Mouse (Mus musculus): Measurements from ENCODE around the gene Hnf1a. TPM values are rescaled to one million over a fixed set of nuclear protein-coding genes. Genes with fewer than 3 reads are reported as not detected.

Gene Hnf1a
- polyA plus RNA-seq, 1 experiment from 2014 or later: not detected

DNA sequence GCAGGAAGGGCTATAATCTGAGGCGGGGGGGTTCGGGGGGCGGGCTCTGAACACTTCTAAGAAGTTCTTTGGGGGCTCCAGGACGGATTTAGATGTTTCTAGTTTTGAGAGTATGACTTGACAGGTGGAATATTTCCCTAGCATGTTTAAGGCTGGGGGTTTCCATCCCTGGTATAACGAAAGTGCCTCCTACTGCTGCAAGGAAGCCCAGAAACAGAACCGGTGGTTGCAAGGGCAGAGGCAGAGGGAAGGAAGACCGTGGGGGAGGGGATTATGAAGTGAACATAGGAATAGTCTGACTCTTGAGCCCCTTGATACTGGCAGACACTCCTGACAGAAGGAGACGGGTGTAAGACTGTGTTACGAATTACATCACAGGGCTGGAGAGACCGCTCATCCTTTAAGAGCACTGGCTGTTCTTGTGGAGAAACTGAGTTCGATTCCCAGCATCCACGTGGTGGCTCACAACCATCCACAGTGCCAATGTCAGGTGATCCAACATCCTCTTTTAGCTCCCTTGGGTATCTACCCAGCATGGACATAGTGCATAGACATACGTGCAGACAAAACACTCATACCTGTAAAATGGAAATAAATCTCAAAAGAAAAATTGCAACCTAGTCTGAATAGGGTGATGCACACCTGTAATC, 32.5 kb upstream of the Hnf1a start:
- Histone ChIP-seq H3K27ac (no peak overlapping the region), H3K9me3 (no peaks in the 10 kb centered on the region), H3K4me1 (replicated peaks) (0 out of 2 replicates have a peak, but pooled peaks cover 4% of the 10 kb centered on the region), H3K36me3 (no peaks in the 10 kb centered on the region), H3K27me3 (ENCODE audit: insufficient read depth, poor library complexity, severe bottlenecking) (no peaks in the 10 kb centered on the region), H3K4me3 (no peak overlapping the region)
- WGBS: 82% methylated on average over 13 of the region's 13 CpGs
- no peak for DNase-seq (ENCODE audit: low spot score)

DNA sequence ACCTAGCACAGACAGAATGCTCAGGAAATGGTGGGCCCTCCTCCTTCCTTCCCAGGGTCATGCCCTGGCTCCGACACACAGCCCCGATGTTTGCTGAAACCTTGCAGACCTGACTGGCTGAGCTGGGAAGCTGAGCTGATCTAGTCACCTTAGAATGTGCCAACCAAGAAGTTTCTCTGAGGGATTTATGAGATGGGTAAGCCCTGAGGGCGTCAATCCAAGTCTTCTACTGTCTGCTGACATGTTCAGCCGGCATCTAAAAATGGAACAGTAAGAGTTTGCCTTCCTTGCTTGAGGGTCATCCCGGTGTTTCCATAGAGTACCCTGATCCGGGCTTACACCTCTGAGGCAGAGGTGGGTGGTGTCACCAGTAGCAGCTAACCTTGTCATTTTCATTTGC, 31.9 kb upstream of the Hnf1a start:
- H3K9me3 ChIP-seq: no peaks in the 10 kb centered on the region
- 81% methylated on average over 6 of the region's 6 CpGs for WGBS
- H3K27me3 ChIP-seq (ENCODE audit: insufficient read depth, poor library complexity, severe bottlenecking): no peaks in the 10 kb centered on the region
- 0 out of 2 replicates have a peak, but pooled peaks cover 4% of the 10 kb centered on the region for H3K4me1 ChIP-seq (replicated peaks)
- no peak overlapping the region for H3K4me3 ChIP-seq
- no peaks in the 10 kb centered on the region for H3K36me3 ChIP-seq
- DNase-seq (ENCODE audit: low spot score): no peak
- H3K27ac ChIP-seq: no peak overlapping the region

DNA sequence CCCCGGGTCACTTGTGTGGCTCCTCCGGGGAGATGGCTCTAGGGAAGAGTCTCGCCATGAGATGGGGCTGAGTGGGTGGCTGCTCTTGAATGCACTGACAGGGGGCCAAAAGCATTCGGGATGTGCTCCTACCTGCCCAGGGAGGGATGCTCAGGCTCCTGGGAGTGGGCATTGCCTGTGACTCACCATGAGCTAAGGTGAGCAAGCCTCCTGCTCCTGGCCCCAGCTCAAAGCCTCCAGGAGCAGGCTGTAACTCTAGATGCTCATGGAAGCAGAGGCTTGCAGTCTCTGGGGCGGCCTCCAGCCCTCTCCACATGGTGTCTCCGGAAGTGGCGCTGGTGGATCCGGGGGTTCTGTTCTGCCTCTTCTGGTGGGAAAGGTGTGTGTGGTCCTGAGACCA, 30.6 kb upstream of the Hnf1a start:
- 70% methylated on average over 8 of the region's 8 CpGs for WGBS
- Histone ChIP-seq H3K27ac (no peak overlapping the region), H3K27me3 (ENCODE audit: insufficient read depth, poor library complexity, severe bottlenecking) (no peaks in the 10 kb centered on the region), H3K4me3 (no peak overlapping the region), H3K36me3 (no peaks in the 10 kb centered on the region), H3K4me1 (replicated peaks) (0 out of 2 replicates have a peak, but pooled peaks cover 4% of the 10 kb centered on the region), H3K9me3 (no peaks in the 10 kb centered on the region)
- no peak for DNase-seq (ENCODE audit: low spot score)

DNA sequence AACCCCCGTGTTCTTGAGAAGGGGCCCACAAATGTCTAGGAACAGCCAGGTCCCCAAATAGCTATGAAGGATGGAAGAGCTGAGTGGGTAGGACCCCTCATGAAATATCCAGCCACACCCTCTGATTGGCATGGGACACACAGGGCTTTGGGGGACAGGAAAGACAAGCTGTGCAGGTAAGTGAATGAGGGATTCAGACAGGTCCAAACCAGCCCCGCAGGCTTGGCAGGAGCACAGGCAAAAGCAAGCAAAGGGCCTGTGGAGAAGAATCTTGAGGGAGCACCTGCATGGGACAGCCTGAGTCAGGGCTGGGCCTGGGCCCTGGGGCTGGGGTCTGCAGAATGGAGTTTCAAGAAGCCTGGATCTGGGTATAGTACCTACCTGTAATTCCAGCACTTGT, 29.6 kb upstream of the Hnf1a start:
- H3K27ac ChIP-seq: no peak overlapping the region
- no peaks in the 10 kb centered on the region for H3K27me3 ChIP-seq (ENCODE audit: insufficient read depth, poor library complexity, severe bottlenecking)
- DNase-seq (ENCODE audit: low spot score): no peak
- H3K4me3 ChIP-seq: no peak overlapping the region
- H3K9me3 ChIP-seq: no peaks in the 10 kb centered on the region
- 0 out of 2 replicates have a peak, but pooled peaks cover 4% of the 10 kb centered on the region for H3K4me1 ChIP-seq (replicated peaks)
- 86% methylated on average over 2 of the region's 2 CpGs for WGBS
- no peaks in the 10 kb centered on the region for H3K36me3 ChIP-seq

DNA sequence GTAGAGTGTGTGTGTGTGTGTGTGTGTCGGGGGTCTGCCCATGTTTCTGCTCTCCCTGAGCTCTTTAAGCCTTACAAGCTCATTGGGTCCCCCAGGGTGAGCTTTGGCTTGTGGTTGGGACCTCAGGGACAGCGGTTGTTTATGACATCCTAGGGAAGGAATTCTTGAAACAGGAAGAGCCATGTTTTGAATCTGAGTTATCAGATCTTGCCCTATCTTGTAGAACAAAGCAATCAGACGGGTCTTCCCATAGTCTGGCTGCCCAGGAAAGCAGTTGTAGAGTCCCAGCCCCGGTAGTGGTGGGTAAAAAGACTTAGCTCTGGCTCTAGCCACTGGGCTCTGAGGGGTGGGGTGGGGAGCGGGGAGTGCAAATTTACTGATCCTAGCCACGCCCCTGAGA, 26.4 kb upstream of the Hnf1a start:
- no peaks in the 10 kb centered on the region for H3K27me3 ChIP-seq (ENCODE audit: insufficient read depth, poor library complexity, severe bottlenecking)
- H3K4me1 ChIP-seq (replicated peaks): 0 out of 2 replicates have a peak, but pooled peaks cover 4% of the 10 kb centered on the region
- no peaks in the 10 kb centered on the region for H3K36me3 ChIP-seq
- H3K4me3 ChIP-seq: no peak overlapping the region
- 71% methylated on average over 6 of the region's 6 CpGs for WGBS
- H3K27ac ChIP-seq: no peak overlapping the region
- no peaks in the 10 kb centered on the region for H3K9me3 ChIP-seq
- no peak for DNase-seq (ENCODE audit: low spot score)

DNA sequence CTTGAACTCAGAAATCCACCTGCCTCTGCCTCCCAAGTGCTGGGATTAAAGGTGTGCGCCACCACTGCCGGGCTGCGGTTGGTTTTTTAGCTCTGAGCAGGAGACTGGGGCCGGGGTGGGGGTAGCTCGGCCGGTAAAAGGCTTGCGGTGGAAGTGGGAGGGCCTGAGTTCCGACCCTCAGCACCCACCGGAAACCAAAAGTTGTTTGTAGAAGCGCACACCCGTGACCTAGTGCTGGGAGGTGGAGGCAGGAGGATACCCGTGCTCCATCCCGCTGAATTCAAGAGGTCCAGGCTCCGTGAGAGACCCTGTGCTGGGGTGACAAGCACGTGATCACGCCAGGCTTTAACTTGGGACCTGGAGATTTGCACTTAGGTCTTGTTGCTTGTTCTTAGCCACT, 25.6 kb upstream of the Hnf1a start:
- Histone ChIP-seq H3K27me3 (ENCODE audit: insufficient read depth, poor library complexity, severe bottlenecking) (no peaks in the 10 kb centered on the region), H3K4me1 (replicated peaks) (0 out of 2 replicates have a peak, but pooled peaks cover 6% of the 10 kb centered on the region), H3K4me3 (no peak overlapping the region), H3K36me3 (no peaks in the 10 kb centered on the region), H3K27ac (no peak overlapping the region), H3K9me3 (no peaks in the 10 kb centered on the region)
- no peak for DNase-seq (ENCODE audit: low spot score)
- 76% methylated on average over 16 of the region's 16 CpGs for WGBS

DNA sequence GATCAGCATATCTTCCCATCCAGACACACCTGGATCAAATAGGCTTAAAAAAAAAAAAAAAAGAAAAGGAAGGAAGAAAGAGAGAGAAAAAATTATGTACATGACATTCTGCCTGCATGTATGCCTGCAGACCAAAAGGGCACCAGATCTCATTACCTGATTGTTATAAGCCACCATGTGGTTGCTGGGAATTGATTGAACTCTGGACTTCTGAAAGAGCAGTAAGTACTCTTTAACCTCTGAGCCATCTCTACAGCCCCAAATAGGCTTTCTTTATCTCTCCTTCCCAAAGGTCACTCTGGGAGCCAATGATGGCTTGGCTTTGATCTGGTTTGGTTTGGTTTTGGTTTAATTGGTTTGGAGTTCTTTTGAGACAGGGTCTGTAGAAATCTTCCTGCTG, 14.2 kb upstream of the Hnf1a start:
- no peak for DNase-seq (ENCODE audit: low spot score)
- H3K4me3 ChIP-seq: no peak overlapping the region
- no peaks in the 10 kb centered on the region for H3K36me3 ChIP-seq
- no peaks in the 10 kb centered on the region for H3K9me3 ChIP-seq
- no peaks in the 10 kb centered on the region for H3K27me3 ChIP-seq (ENCODE audit: insufficient read depth, poor library complexity, severe bottlenecking)
- no peak overlapping the region for H3K27ac ChIP-seq
- H3K4me1 ChIP-seq (replicated peaks): peaks cover 5% of the 10 kb centered on the region

DNA sequence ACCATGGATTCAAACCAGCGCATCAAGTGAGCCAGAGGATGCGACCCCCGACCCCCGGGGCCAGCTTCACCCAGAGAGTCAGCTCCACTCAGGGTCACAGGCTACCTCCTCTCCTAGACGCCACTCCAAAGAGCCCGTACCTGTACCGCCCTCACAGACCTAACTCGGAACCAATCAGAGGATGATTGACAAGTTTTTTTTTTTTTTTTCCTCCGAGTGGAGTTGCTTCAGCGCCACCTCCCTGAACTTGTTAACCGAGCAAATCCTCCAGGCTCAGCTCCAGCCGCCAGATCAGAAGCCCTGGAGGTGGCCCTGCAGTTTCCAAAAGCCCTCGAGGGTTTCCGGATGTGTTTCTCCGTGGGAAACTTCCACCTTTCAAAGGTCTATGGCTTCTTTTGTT, 11.1 kb upstream of the Hnf1a start:
- H3K27ac ChIP-seq: no peak overlapping the region
- peaks cover 18% of the 10 kb centered on the region for H3K4me1 ChIP-seq (replicated peaks)
- H3K36me3 ChIP-seq: no peaks in the 10 kb centered on the region
- 54% methylated on average over 15 of the region's 15 CpGs for WGBS
- no peak for DNase-seq (ENCODE audit: low spot score)
- no peak overlapping the region for H3K4me3 ChIP-seq
- H3K27me3 ChIP-seq (ENCODE audit: insufficient read depth, poor library complexity, severe bottlenecking): no peaks in the 10 kb centered on the region
- H3K9me3 ChIP-seq: no peaks in the 10 kb centered on the region

DNA sequence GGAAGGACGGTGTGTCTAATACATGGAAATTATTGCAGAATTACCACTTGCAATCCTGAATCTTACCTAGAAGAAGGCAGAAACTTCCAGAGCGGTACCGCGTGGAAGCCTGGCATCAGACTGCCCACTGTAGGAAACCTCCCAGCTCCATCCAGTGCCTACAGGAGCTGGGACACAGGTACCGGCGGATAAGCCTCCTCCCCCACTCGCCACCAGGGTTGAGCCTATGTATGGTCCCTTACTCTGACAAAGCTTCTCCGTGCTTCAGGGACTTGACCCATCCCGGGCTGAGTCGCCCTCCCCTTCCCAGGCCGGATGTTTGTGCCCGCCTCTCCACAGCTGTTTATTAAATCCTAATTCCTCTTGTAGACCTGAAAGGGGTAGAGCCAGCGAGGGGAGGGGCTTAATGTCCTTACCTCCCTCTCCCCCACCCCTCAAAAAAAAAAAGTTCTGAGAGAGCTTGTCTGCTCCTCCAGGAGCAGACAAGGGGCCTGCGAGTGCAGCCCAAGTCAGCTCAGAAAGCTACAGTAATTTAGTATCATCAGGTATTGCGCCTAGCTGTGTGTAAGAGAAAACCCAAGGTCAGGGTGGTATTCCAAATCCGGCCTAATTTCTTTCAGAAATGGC, 9.3 kb upstream of the Hnf1a start:
- 26% methylated on average over 16 of the region's 16 CpGs for whole genome bisulfite sequencing
- H3K4me1 ChIP-seq (replicated peaks): peaks cover 18% of the 10 kb centered on the region
- H3K4me3 ChIP-seq: peak overlapping the region; percentile 52
- H3K36me3 ChIP-seq: no peaks in the 10 kb centered on the region
- peak overlapping the region; percentile 46 for H3K27ac ChIP-seq
- H3K9me3 ChIP-seq: no peaks in the 10 kb centered on the region
- DNase-seq (ENCODE audit: low spot score): peak; percentile 8
- no peaks in the 10 kb centered on the region for H3K27me3 ChIP-seq (ENCODE audit: insufficient read depth, poor library complexity, severe bottlenecking)

DNA sequence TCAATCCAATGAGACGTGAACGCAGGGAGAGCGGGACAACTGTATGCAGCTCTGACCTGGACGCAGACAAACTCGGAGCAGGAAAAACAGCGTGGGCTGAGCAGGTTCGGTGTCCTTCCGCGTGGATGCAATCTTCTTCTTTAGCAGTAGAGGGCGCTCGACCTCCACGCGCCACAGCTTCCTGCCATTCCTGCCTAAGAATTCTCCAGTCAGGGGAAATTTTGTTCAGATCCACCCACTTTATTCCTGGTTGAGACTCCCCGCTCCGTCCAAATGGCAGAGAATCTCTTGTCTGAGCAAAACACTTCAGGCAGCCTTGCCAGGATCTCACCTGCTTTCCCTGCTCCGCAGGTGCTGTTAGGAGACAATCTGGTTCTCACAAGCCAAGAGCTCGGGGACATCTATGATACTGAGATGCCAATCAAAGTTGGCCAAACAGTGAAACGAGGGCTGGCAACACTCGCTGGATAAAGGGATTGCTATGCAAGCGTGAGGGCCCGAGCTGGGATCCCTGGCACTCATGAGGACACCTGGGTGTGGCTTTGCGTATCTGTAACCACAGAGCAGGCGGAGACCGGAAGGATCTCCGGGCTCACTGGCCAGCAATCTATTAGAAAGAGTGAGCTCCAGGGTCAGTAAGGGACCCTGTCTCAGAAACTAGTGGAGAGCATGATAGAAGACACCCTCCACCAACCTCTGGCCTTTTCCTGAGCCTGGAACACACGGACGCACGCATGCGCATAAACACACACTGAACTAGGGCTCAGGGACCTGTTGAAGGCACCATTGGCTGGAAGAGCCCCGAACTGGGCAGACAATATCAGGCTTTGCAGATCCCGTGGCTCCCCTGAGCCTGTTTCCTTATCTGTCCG, 8.6 kb upstream of the Hnf1a start:
- peaks cover 18% of the 10 kb centered on the region for H3K4me1 ChIP-seq (replicated peaks)
- H3K36me3 ChIP-seq: no peaks in the 10 kb centered on the region
- peak; percentile 75 for DNase-seq (ENCODE audit: low spot score)
- peak overlapping the region; percentile 52 for H3K4me3 ChIP-seq
- peak overlapping the region; percentile 60 for H3K27ac ChIP-seq
- no peaks in the 10 kb centered on the region for H3K9me3 ChIP-seq
- H3K27me3 ChIP-seq (ENCODE audit: insufficient read depth, poor library complexity, severe bottlenecking): no peaks in the 10 kb centered on the region
- 6% methylated on average over 32 of the region's 32 CpGs for WGBS

DNA sequence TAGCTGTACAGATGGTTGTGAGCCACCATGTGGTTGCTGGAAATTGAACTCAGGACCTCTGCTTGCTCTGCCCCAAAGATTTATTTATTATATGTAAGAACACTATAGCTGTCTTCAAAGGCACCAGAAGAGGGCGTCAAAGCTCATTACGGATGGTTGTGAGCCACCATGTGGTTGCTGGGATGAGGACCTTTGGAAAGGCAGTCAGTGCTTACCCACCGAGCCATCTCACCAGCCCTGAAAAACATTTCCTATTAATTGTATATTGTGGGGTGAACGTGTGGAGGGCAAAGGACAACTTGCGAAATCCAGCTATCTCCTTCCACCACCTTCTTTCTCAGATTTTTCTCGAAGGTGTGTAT, 8.0 kb upstream of the Hnf1a start:
- 5% methylated on average over 6 of the region's 6 CpGs for WGBS
- Histone ChIP-seq H3K9me3 (no peaks in the 10 kb centered on the region), H3K36me3 (no peaks in the 10 kb centered on the region), H3K4me1 (replicated peaks) (peaks cover 18% of the 10 kb centered on the region), H3K4me3 (peak overlapping the region; percentile 52), H3K27me3 (ENCODE audit: insufficient read depth, poor library complexity, severe bottlenecking) (no peaks in the 10 kb centered on the region), H3K27ac (peak overlapping the region; percentile 60; the same call in 1 of the 2 replicates)
- DNase-seq (ENCODE audit: low spot score): peak; percentile 41

DNA sequence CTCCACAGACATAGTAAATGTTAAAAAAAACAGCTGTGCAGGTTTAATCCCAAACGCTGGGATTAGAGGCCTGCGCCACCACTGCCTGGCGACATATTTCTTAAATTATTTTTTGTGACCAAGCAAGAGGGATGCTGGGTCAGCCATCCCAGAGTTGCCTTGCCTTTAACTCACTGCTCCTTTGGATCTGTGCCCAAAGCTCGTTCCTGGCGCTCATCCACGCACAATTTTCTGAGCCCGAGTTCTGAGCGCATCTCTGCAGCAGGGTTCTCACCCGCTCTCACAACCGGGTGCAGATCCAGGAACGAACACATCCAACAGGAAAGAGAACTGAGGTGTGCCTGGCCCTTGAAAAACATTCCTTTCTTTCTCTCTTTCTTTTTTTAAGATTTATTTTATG, 7.6 kb upstream of the Hnf1a start:
- DNase-seq (ENCODE audit: low spot score): no peak
- no peak overlapping the region for H3K27ac ChIP-seq
- no peaks in the 10 kb centered on the region for H3K36me3 ChIP-seq
- H3K4me1 ChIP-seq (replicated peaks): peaks cover 18% of the 10 kb centered on the region
- WGBS: 73% methylated on average over 11 of the region's 11 CpGs
- H3K4me3 ChIP-seq: no peak overlapping the region
- no peaks in the 10 kb centered on the region for H3K9me3 ChIP-seq
- H3K27me3 ChIP-seq (ENCODE audit: insufficient read depth, poor library complexity, severe bottlenecking): no peaks in the 10 kb centered on the region

DNA sequence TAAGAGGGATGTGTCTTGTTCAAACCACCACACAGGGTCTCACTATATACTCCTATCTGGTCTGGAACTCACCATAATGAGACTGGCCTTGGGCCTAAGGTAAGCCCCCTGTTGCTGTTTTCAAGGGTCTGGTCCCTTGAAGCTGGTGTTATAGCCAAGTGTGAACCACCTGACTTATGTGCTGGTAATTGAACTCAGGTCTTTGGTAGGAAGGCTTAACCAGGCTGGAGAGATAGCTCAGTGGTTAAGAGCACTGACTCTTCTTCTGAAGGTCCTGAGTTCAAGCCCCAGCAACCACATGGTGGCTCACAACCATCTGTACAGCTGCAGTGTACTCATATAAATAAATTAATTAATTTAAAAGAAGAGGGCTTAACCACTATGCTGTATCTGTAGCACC, 6.0 kb upstream of the Hnf1a start:
- DNase-seq (ENCODE audit: low spot score): no peak

More for the DNA sequence above, 6.0 kb upstream of the Hnf1a start:
- Histone ChIP-seq H3K36me3 (no peaks in the 10 kb centered on the region), H3K4me3 (no peak overlapping the region), H3K27me3 (ENCODE audit: insufficient read depth, poor library complexity, severe bottlenecking) (no peaks in the 10 kb centered on the region), H3K9me3 (no peaks in the 10 kb centered on the region), H3K4me1 (replicated peaks) (peaks cover 18% of the 10 kb centered on the region), H3K27ac (no peak overlapping the region)
